ENCODE assay signal across 15 mouse cellular contexts in the genomic region with DNA sequence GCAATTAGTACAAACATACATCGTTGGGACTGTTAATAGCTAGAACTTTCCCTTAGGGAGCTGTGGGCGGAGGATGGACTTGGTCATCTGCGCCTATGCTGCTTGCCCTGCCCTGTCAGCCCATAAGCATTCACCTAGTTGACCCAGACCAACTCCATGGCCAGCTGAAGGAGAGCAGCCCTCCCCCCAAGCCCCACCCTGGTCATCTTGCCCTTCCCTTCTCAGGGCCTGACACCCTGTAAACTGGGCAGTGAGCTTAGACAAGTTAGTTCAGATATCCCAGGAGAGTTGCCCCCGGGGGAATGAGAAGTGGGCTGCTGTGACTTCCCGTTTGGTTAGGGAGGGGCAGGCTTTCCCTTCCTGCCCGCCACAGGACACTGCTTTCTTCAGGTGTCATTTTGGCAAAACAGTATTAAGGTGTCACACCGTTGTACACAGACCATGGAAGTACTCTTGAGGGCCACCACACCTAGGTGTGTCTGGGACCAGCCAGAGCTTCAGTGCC. TPM values are rescaled to one million over a fixed set of nuclear protein-coding genes. Genes with fewer than 3 reads are reported as not detected.
"Had no signal": no experiment of that assay in that cellular context is flagged by ENCODE, and none has a peak within 500 bp of the region (broad histone marks: within the 10 kb centered on the region; RNA-seq: fewer than 3 reads in every experiment).

No protein-coding gene starts in this region.

- H3K4me2 ChIP-seq: limb, embryonic 12.5 days had no signal

- H3K4me3 ChIP-seq: layer of hippocampus, adult 2 months; limb, embryonic 12.5 days; midbrain, embryonic 10.5 days had no signal

- H3K9ac ChIP-seq: limb, embryonic 12.5 days; liver, embryonic 14.5 days had no signal

- H3K9me3 ChIP-seq: limb, embryonic 12.5 days; midbrain, embryonic 10.5 days had no signal

- H3K27ac ChIP-seq: layer of hippocampus, adult 2 months; limb, embryonic 12.5 days; liver, embryonic 14.5 days; midbrain, embryonic 10.5 days had no signal

- DNase-seq: kidney, adult 8-10 months; kidney, postnatal 10 days; kidney, postnatal 4 days; lung, adult 2 months; lung, postnatal 4 days; thymus, postnatal 36 days had no signal

- H3K4me1 ChIP-seq: limb, embryonic 12.5 days; midbrain, embryonic 10.5 days had no signal

- H3K27me3 ChIP-seq: limb, embryonic 12.5 days had no signal

- ATAC-seq: inflammation-experienced regulatory T-cells, adult 6 months; lung, postnatal 0 days had no signal

RNA-seq across cellular contexts. Expression of a gene that starts 46.7 kb away (rescaled TPM):
- total RNA-seq: layer of hippocampus, adult 2 months; left cerebral cortex, postnatal 36 days; liver, adult 2 months had no signal
- polyA plus RNA-seq: neural tube, embryonic 11.5 days had no signal
